Mouse (Mus musculus): Measurements from ENCODE around the gene Tmco5b.

Tmco5b gene

DNA sequence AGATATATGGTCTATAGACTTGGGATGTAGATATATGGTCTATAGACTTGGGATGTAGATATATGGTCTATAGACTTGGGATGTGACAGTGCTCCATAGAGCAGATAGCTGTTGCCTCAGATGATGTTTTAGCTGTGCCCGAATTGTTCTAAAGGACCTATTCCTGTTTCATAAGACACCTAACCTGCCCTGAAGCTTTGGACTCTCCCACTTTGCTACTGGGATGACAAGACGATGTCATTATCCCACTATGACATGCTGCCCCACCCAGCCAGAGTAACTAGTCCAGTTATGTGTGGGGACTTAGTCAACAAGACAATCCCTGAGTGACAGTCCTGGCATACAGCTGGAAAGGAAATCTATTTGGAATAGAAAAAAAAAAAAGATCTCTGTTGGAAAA is at the start of gene Tmco5b:
Gene Tmco5b, plus strand, starts transcription at position 301 of the 400 bp plus-strand sequence.
- no peak for DNase-seq (ENCODE audit: low spot score)

DNA sequence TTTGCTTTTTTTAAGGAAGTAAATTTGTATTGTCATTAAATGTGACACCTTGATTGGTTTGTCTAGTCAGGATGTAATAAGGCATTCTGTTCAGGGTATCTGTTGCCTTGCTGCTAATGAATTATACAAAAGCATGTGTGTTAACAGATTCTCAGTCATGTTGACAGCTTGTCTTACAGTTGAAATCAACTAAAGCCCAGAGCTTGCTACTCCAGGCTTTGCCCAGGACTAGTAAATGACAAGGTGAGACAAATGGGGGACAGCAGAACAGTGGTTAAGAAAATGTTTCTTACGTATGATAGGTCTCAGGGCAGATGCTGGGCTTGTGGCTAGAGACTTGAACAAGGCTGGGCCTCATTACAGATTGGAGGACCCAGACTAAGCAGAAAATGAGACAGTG is 48.5 kb upstream of the Tmco5b start:
- DNase-seq (ENCODE audit: low spot score) = no peak

- DNase-seq (ENCODE audit: low spot score) = no peak
These were observed 46.7 kb upstream of the Tmco5b start for GRCm38 (mm10) chr2:113238871-113239270.

DNA sequence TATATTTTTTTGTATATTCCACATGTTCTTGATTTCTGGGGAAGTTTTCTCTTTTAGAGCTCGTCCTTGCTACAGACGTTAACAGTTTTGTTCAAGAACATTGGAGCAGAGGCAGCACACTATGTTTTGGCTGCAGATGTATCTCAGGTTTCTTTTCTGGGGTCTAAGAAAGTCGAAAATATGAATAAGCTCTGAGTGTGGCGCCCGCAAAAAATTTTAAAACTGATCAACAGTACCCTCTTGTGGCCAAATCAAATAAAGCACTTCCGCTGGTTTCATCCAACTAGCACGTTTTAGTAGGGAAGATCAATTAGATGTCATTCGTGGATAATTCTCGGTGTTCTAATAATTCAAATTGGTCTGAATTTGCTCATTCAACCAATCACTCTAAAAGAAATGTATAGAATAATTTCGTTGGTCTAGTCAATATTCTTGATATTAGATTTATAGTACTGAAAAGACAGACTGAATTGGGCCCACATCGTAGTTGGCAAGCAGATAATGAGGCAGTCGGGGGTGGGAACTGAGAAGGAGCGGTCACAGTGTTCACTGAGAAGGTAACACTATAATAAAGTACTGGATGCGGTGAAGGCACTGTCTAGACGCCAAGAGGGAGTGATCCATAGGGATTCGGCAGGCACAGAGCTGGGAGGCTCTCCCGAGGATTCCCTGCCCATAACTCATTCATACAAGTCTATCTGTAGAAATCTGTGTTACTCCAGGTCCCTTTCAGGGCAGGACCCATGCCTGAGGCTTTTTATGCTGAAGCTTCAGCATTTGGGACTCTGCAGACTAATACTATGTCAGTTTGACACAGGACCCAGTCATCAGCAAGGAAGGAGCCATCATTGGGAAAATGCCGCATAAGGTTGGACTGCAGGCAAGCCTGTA is 17.1 kb downstream of the Tmco5b start:
- peak; percentile 39 for DNase-seq (ENCODE audit: low spot score)

DNA sequence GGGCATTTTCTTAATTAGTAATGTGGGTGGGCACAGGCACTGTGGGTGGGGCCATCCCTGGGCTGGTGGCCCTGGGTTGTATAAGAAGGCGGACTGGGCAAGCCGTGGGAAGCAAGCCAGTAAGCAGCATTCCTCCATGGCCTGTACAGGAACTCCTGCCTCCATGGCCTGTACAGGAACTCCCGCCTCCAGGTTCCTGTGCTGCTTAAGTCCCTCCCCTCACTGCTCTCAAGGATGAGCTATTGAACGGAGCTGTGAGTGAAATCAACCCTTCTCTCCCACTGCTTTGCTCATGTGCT is 17.7 kb downstream of the Tmco5b start:
- no peak for DNase-seq (ENCODE audit: low spot score)

DNA sequence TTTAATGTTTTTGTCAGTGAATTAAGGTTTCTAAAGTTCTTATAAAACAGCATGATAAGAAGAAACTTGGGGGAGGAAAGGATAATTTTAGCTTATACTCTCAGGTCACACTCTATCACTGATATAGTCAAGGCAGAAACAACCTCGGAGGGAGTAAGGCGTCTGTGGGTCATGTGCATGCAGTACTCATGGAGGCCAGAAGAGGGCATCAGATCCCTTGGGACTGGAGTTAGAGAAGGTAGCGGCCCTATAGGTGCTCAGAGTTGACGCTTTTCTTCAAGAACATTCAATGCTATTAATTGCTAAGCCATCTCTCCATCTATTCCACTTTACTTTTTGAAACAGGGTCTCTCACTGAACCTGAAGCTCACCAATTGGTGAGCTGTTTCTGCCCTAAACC is 19.8 kb downstream of the Tmco5b start:
- no peak for DNase-seq (ENCODE audit: low spot score)

- no peak for DNase-seq (ENCODE audit: low spot score)
These were observed 25.7 kb downstream of the Tmco5b start for GRCm38 (mm10) chr2:113311211-113311610.

DNA sequence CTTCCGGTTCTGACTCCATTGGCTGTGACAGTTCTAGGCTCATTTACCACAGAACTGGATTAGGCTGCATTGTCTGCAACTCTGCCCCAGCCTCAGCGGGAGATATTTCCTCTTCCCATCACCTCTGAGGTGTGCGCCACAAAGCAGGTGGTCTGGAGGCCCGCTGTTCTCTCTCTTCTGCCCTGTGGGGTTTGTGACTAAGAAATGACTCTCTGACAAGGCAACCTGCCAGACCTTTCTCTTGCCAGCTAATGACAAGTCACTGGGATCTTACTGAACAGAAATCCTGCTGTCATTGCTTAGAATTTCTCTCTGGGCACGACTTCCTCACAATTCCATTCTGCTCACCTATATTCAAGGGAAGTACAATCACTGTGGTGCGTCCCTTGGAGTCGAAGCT is 37.5 kb downstream of the Tmco5b start:
- no peak for DNase-seq (ENCODE audit: low spot score)

- no peak for DNase-seq (ENCODE audit: low spot score)
These were observed 48.4 kb downstream of the Tmco5b start for GRCm38 (mm10) chr2:113333799-113334541.

- DNase-seq (ENCODE audit: low spot score) = no peak
These were observed 50.2 kb downstream of the Tmco5b start for GRCm38 (mm10) chr2:113335561-113336294.

- no peak for DNase-seq (ENCODE audit: low spot score)
These were observed 59.0 kb downstream of the Tmco5b start for GRCm38 (mm10) chr2:113344536-113344935.
